Mouse (Mus musculus): ENCODE measurements around the gene Fndc7. TPM values are rescaled to one million over a fixed set of nuclear protein-coding genes. Genes with fewer than 3 reads are reported as not detected.
A peak's percentile ranks its signal among the peaks of the same experiment; 100 is the strongest.
"Not testable (repeated sequence)": the region's sequence is repeated elsewhere in the genome, so short reads cannot be mapped to it uniquely, and the experiment has no call there.

Fndc7 gene
- total RNA-seq, 2 experiments from 2014 or later, result 0.07 TPM; not detected in 1

GRCm38 (mm10) chr3:108887618-108887975 lies 2.2 kb downstream of the Fndc7 start:
- DNase-seq (ENCODE audit: low spot score in 2 of 2), result no peak

DNA sequence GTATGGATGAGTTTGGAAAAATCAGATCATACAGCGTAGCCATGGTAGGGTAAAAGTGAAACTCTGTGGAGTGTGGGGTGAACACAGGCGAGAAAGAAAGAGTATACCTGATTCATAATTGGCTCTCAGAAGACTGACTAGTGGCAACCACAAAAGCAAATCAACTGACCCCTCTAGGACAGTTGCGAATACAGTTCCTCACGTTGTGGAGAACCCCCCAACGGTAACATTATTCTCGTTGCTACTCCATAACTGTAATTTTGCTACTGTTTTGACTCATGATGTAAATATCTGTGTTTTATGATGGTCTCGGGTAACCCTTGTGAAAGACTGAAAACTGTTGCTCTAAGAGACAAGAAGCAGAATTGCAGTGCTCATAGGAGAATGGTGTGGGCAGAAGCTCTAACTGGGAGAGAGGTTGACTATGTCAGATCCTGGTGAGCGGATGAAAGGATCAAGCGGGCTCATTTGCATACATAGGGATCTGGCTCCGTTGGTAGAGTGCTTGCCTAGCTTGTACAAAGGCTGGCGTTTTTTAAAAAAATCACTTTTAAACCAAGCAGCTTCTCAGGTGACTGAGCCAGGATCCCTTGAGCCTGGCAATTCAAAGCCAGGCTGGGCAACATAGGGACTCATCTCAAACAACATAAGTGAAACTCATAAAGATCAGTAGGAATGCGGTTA lies 2.7 kb downstream of the Fndc7 start:
- no peak for DNase-seq (ENCODE audit: low spot score in 2 of 2)

DNA sequence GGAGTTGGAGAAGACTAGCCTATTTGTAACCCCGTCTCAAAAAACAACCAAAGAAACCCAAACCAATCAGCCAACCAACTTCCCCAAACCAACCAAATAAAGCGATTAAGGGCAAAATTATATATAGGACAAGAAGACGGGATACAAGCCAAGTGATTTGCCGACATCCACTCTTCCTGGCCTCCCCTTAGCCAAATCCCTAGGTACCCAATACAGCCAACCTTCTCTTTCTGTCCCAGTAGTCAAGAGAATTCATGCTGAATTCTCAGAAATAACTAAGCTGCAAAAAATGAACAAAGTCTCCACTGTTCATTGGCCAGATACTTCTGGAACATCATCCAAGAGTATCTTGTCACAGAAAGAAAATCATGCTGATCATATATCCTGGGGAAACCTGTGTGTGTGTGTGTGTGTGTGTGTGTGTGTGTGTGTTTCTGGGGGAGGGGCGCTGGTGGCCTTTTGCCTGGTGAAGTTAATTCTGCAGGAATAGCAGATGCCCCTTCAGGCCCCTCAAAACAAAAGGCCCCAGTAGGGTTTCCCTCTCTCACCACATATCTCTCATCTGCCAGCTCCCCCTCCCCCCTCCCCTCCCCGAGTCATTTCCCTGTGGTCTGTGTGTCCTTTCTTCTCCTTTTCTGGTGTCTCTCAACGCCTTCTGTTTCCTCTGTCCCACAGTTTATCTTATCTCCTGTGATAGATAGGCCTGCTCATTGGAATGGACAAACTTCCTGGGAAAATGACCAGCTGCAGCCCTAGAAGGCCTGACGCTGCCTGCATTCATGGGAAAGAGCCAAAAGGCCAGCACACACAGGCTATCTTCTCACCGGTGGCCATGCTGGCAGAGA lies 3.9 kb downstream of the Fndc7 start:
- DNase-seq (ENCODE audit: low spot score in 2 of 2), result no peak

- DNase-seq (ENCODE audit: low spot score in 2 of 2), result no peak
Measured at GRCm38 (mm10) chr3:108884706-108885289, 5.0 kb downstream of the Fndc7 start.

DNA sequence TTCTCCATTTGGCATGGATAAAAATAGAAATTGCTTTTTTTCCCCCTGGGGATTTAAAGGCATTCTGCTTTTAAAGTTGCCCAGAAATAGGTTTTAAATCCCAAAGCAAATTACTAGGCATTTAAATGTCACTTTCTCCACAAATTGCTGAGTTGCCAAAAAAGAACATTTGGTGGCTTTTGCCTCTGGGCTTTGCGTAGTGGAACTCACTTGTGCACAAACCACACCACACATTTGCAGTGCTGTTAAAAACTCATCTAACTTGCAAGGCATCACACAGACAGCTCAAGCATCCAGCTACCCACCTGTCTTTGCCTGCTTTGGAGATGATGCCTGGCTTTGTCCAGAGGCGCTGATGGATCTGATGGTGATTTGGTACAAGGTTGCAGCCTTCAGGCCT lies 6.7 kb downstream of the Fndc7 start:
- DNase-seq (ENCODE audit: low spot score in 2 of 2), result no peak

DNA sequence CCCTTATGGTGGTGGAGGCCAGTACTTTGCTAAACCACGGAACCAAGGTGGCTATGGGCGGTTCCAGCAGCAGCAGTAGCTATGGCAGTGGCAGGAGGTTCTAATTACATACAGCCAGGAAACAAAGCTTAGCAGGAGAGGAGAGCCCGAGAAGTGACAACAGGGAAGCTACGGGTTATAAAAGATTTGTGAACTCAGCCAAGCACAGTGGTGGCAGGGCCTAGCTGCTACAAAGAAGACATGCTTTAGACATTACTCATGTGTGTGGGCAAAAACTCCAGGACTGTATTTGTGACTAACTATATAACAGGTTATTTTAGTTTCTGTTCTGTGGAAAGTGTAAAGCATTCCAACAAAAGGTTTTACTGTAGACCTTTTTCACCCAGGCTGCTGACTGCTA lies 7.9 kb downstream of the Fndc7 start:
- not testable (repeated sequence) for DNase-seq (ENCODE audit: low spot score in 2 of 2)

- peak in 1 of 2 experiments; percentile 31 for DNase-seq (ENCODE audit: low spot score in 2 of 2)
Measured at GRCm38 (mm10) chr3:108880544-108881507, 9.0 kb downstream of the Fndc7 start.

GRCm38 (mm10) chr3:108879836-108880435 lies 9.9 kb downstream of the Fndc7 start:
- no peak for DNase-seq (ENCODE audit: low spot score in 2 of 2)

- DNase-seq (ENCODE audit: low spot score in 2 of 2), result no peak
Measured at GRCm38 (mm10) chr3:108879129-108879528, 10.7 kb downstream of the Fndc7 start.

- DNase-seq (ENCODE audit: low spot score in 2 of 2), result no peak
Measured at GRCm38 (mm10) chr3:108870631-108871030, 19.2 kb downstream of the Fndc7 start.

DNA sequence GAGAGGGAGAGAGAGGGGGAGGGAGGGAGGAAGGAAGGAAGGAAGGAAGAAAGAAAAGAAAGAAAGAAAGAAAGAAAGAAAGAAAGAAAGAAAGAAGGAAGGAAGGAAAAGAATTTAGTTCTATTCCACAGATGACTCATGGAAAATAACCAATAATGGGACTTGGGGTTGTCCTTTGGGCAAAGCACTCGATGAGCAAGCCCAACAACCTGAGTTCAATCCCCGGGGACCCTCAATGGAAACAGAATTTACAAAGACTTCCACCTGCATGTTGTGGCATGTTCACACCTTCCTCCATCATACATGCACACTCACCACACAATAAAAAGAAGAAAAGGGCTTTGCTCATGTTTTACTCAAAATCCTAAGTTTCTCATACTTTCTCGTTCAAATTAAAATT lies 22.4 kb downstream of the Fndc7 start:
- no peak for DNase-seq (ENCODE audit: low spot score in 2 of 2)

DNA sequence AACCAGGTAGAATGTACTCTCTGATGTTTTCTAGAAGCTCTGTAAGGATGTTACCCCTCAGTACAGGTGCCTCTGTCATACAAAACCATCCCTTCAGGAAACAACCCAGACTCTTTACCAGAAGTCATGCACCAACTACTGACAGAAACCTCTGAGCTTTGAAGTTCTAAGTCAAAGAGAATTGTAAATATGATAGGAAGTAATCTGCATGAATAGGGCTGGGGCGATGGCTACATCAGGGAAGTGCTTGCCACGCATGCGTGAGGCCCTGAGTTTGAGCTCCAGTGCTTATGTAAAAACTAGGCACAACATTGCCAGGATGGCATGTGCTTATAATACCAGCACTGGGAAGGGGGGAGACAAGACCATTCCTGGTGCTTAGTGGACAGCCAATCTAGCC lies 24.1 kb downstream of the Fndc7 start:
- no peak for DNase-seq (ENCODE audit: low spot score in 2 of 2)

DNA sequence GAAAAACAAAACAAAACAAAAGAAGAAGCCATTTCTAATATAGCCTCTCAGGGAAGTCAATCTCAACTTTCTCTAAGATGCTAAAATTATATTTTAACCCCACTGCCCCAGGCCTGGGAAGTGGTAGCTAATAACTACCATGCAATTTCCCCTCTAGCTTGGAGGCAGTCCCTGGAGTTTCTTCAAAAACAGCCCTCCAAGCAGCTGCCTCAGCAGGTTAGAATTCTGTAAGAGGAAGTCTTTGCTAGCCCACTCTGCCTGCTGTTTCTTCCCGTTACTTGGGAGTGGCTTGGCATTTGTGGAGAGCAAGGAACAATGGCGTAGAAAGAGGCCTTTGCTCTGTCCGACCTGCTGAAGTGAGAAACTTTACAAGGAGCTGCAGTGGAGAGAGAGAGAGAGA lies 24.7 kb downstream of the Fndc7 start:
- no peak for DNase-seq (ENCODE audit: low spot score in 2 of 2)

DNA sequence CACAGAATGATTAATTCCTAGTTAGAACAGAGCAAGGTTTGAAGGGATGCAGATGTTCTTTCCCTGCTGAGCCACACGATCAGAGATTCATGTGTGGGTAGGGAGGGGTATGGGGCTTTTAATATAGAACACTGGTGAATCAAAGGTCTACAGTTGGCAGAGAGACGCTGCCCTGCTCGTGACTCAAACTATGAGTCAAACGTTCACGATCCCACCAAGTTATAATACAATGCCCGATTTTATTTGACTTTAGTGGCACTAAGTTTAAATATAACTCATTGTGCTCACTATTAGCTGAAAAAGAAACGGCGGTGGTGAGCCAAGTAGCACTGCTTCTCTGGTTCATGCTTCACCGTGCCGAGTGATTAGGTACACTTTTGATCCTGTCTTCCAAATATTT lies 26.7 kb downstream of the Fndc7 start:
- DNase-seq (ENCODE audit: low spot score in 2 of 2), result no peak

DNA sequence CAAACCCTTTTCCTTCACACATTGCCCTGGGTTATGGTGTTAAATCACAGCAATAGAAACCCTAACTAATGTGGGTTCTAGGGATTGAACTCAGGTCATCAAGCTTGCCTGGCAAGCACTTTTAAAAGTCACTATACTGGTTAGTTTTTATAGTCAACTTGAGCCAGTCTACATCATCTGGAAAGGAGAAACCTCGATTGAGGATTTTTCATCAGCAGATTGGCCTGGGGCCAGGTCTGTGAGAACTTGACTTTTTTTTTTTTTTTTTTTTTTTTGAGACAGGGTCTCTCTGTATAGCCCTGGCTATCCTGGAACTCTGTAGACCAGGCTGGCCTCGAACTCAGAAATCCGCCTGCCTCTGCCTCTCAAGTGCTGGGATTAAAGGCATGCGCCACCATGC lies 27.5 kb downstream of the Fndc7 start:
- DNase-seq (ENCODE audit: low spot score in 2 of 2), result not testable (repeated sequence)

GRCm38 (mm10) chr3:108860786-108861185 lies 29.0 kb downstream of the Fndc7 start:
- no peak for DNase-seq (ENCODE audit: low spot score in 2 of 2)

DNA sequence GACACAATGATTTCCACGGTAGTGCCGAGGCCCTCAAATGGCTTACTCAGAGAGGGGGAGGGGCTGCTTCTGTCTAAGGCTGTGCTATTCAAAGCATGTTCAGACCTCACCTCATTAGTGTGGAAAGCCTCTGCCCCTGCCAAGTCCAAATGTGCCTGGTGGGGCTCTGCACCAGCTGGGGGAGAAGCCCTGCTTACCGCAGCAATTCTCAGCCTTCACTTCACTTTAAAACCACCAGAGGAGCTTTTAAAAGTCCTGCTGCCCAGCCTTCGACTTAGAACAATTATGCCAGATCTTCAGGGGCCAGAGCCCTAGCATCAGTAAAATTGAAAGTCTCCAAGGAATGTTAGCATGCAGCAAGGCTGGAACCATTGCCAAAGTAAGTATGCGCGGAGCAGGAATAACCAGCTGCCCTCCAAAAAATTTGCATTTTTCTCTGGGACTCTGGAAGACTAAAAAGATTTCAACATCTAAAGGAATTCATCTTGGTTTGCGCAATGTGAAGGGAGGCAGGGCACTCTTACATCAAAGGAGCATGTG lies 31.5 kb downstream of the Fndc7 start:
- DNase-seq (ENCODE audit: low spot score in 2 of 2), result peak; percentile 46 to 56

DNA sequence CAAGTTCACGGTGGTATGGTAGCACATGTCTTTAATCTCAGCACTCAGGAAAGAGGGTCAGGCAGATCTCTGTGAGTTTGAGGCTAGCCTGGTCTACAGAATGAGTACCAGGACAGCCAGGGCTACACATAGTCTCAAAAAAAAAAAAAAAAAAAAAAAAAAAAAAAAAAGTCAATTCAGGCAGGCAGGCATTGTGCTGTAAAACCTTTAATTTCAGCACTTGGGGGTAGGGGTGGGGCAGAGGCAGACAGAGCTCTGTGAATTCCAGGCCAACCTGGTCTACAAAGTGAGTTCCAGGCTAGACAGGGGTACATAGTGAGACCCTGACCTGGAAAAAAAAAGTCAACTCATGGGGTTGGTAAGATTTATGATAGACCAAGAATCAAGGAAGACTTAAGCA lies 32.1 kb downstream of the Fndc7 start:
- no peak for DNase-seq (ENCODE audit: low spot score in 2 of 2)

DNA sequence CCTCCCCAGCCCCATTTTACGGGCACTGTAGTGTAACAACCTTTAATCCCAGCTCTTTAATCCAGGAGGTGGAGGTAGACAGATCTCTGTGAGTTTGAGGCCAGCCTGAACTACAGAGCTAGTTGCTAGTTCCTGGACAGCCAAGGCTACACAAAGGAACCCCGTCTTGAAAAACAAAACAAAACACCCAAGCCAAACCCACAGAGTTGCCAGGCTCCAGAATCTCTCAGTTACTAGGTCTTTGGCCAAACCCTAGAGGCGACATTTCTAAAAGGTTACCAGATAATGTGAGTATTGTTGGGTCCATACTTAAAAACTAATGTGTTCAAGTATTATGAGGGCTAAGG lies 32.7 kb downstream of the Fndc7 start:
- no peak for DNase-seq (ENCODE audit: low spot score in 2 of 2)

DNA sequence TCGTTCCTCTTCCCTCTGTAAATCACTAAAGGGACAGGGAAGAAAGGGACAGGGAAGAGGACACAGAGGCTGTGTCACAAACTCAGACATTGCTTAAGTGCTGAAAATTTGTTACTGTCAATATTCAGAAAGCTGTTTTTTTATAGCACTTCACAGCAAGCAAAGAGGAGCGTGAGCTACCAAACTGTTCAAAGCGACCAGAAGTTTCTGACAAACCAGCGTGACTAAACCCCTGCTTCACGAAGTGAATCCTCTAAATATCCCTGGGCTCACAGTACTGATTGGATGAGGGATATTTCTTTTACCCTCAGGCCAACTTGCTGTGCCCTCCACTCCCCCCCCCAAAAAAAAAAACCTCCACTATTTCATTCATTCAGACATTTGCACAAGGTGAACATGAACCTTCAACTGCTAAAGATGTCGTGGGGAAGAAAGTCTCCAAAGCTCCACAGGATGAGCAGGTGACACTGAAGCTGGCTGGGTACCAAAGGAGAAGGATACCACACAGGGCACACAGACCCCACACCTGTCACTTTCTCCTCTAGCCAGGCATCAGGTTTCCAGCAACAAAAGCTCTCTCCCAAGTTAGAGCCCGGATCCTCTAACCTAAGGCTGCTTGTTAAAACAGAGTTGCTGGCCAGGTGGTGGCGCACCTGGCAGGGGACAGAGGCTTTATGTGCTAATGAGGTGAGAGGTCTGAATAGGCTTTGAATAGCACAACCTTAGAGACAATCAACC lies 33.3 kb downstream of the Fndc7 start:
- no peak for DNase-seq (ENCODE audit: low spot score in 2 of 2)

Data from layer of hippocampus, postnatal 10 days (tissue).